Mouse (Mus musculus): ENCODE measurements at regions not wholly inside any gene's neighbourhood (a gene's known extent, or its start where the extent isn't known, plus 50 kb on each side); places are given as distances from the start of the nearest gene placed in this dataset.

DNA sequence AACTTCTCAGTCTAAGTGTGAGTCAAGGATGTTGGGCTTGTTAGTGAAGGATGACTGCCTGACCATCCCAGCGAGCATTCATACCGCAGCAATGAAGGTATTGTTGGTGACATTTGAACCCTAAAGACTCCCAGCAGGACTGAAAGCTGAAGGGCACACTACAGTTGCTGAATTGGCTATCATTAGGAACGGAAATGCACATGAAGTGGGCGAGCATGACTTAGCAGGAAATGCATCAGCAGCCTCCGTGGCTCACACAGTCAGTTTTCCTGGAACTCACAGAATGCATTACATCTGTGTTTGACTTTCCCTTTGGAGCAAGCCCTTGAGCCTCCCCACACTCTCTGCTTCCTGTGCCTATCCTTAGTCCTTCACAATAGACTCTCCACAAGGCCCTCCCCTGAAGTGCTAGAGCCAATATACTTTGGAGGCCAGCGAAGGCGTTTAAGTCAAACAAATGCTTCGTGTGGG is 63.9 kb downstream of the Tmco5 start:
- no peak overlapping the region for H3K4me3 ChIP-seq
- WGBS: 64% methylated on average over 8 of the region's 8 CpGs
- no peak for DNase-seq (ENCODE audit: low spot score)
- peaks cover 4% of the 10 kb centered on the region; the same call in 1 of the 2 replicates for H3K4me1 ChIP-seq
- no peaks in the 10 kb centered on the region for H3K9me3 ChIP-seq (replicated peaks)
- no peaks in the 10 kb centered on the region for H3K27me3 ChIP-seq (ENCODE audit: low read depth, poor library complexity, severe bottlenecking)
- no peak overlapping the region for H3K27ac ChIP-seq (replicated peaks)
- H3K36me3 ChIP-seq: no peaks in the 10 kb centered on the region

DNA sequence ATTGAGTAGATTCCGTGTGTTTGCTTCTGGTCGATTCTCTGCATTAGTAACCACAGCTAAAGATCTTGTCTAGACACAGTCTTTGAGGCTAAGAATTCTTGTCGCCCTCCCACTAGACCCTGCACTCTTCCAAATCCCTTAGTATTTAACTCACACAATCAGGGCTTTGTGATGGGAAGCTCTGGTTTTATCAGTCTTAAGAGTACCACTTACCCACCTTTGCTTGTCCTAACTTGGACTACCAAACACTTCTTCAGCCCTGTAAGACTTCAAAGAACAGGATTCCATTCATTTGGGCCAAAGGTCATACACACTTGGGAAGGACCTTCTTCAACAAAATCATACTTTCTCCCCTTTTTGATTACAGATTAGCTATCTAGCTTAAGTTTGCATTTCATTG is 70.0 kb downstream of the Tmco5 start:
- Histone ChIP-seq H3K9me3 (replicated peaks) (no peaks in the 10 kb centered on the region), H3K27ac (replicated peaks) (no peak overlapping the region), H3K4me1 (no peaks in the 10 kb centered on the region), H3K36me3 (no peaks in the 10 kb centered on the region), H3K27me3 (ENCODE audit: low read depth, poor library complexity, severe bottlenecking) (no peaks in the 10 kb centered on the region), H3K4me3 (no peak overlapping the region)
- WGBS: 56% methylated on average over 3 of the region's 3 CpGs
- DNase-seq (ENCODE audit: low spot score): no peak

DNA sequence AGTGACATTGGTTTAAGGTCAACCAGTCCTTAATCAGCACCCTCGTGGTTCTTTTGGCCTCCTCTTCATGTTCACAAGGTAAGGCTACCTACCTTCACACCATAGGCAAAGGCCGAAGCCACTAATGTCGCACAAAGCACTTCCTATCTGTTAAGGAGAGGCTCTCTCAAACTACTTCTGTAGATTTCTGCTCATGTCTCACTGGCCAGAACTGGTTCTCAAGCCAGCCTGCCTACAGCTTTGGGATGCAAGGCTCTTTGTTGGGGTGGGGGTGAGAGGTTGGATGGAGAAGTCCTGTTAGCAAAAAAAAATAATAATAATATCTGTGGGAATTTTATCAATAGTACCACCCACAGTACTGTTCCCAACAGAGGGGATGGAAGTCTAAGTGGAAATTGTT is 71.2 kb downstream of the Tmco5 start:
- H3K27me3 ChIP-seq (ENCODE audit: low read depth, poor library complexity, severe bottlenecking): no peaks in the 10 kb centered on the region
- no peaks in the 10 kb centered on the region for H3K9me3 ChIP-seq (replicated peaks)
- no peaks in the 10 kb centered on the region for H3K36me3 ChIP-seq
- no peak overlapping the region for H3K4me3 ChIP-seq
- no peaks in the 10 kb centered on the region for H3K4me1 ChIP-seq
- no peak for DNase-seq (ENCODE audit: low spot score)
- H3K27ac ChIP-seq (replicated peaks): no peak overlapping the region
- WGBS: 92% methylated on average over 3 of the region's 3 CpGs

DNA sequence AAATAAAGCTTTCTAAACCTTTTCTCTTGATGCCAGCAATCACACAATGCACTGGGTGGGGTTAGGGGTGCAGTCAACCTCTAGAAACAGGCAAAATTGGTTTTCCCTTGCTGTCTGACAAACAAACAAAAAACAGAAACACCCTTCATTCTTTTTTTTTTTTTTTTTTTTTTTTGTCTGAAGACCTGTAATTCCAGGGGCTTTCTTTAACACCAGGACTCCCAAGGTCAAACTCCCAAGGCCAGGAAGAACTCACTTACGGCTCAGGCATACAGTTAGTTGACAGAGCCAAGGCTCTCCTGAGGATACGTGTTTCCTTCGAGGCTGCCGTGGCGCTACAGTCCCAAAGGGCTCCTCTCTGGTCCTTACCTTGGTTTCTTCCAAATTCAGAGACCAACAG is 71.7 kb downstream of the Tmco5 start:
- Histone ChIP-seq H3K36me3 (no peaks in the 10 kb centered on the region), H3K4me3 (no peak overlapping the region), H3K27me3 (ENCODE audit: low read depth, poor library complexity, severe bottlenecking) (no peaks in the 10 kb centered on the region), H3K9me3 (replicated peaks) (no peaks in the 10 kb centered on the region), H3K4me1 (no peaks in the 10 kb centered on the region), H3K27ac (replicated peaks) (no peak overlapping the region)
- no peak for DNase-seq (ENCODE audit: low spot score)
- WGBS: 91% methylated on average over 5 of the region's 5 CpGs

DNA sequence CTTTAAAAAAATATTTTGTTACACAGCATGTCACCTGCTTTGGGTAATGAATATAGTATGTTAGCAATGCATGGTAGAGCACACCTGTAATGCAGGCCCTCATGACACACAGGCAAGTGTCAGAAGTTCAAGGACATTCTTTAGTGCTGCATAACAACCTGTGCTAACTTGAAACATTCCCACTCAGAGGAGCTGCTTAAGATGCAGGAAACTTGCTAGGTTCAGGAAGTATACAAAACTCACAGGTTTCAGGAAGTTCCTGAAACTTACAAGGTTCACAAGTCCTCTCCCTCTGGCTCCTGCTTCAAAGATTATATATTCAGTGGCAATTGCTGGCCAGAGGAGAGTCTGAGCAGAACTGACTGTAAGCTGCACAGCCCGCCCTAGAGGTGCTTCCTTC is 73.0 kb downstream of the Tmco5 start:
- Histone ChIP-seq H3K27me3 (ENCODE audit: low read depth, poor library complexity, severe bottlenecking) (no peaks in the 10 kb centered on the region), H3K9me3 (replicated peaks) (no peaks in the 10 kb centered on the region), H3K27ac (replicated peaks) (no peak overlapping the region), H3K4me3 (no peak overlapping the region), H3K36me3 (no peaks in the 10 kb centered on the region), H3K4me1 (no peaks in the 10 kb centered on the region)
- WGBS: 92% methylated on average over 1 of the region's 1 CpGs
- no peak for DNase-seq (ENCODE audit: low spot score)

DNA sequence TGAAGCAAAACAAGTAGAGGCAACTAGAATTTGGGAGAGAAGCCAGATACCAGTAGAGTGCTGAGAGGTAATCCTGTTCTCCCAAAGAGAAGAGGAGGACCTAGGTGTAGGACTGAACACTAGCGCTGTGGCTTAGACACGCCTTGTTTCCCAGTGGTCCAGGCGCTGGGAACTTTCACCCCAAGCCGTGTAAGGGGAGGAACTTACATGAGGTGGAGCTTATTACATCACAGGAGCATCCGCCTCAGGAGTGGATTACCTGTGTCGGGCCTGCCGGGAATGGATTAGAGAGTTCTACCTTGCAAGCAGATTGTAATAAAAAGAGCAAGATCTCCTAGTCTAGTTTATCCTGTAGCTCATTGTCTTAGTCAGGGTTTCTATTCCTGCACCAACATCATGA is 75.8 kb downstream of the Tmco5 start:
- H3K4me3 ChIP-seq: no peak overlapping the region
- no peak for DNase-seq (ENCODE audit: low spot score)
- no peaks in the 10 kb centered on the region for H3K36me3 ChIP-seq
- no peaks in the 10 kb centered on the region for H3K9me3 ChIP-seq (replicated peaks)
- no peak overlapping the region for H3K27ac ChIP-seq (replicated peaks)
- WGBS: 89% methylated on average over 7 of the region's 7 CpGs
- H3K4me1 ChIP-seq: no peaks in the 10 kb centered on the region
- no peaks in the 10 kb centered on the region for H3K27me3 ChIP-seq (ENCODE audit: low read depth, poor library complexity, severe bottlenecking)

DNA sequence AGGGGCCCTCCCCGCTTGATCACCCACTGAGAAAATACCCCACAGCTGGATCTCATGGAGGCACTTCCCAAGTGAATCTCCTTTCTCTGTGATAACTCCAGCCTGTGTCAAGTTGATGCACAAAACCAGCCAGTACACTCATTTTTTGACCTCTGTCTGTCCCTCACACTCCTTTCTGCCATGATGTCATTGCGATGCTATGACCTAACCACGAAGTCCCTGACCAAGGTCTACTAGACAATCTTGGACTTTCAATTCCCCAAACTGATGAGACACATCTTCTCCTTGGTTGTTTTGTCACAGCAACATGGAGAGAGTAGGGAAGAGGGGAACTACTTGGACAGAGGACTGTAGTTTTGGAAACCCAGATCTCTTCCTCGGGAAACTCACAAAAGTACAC is 76.4 kb downstream of the Tmco5 start:
- H3K27ac ChIP-seq (replicated peaks): no peak overlapping the region

DNA sequence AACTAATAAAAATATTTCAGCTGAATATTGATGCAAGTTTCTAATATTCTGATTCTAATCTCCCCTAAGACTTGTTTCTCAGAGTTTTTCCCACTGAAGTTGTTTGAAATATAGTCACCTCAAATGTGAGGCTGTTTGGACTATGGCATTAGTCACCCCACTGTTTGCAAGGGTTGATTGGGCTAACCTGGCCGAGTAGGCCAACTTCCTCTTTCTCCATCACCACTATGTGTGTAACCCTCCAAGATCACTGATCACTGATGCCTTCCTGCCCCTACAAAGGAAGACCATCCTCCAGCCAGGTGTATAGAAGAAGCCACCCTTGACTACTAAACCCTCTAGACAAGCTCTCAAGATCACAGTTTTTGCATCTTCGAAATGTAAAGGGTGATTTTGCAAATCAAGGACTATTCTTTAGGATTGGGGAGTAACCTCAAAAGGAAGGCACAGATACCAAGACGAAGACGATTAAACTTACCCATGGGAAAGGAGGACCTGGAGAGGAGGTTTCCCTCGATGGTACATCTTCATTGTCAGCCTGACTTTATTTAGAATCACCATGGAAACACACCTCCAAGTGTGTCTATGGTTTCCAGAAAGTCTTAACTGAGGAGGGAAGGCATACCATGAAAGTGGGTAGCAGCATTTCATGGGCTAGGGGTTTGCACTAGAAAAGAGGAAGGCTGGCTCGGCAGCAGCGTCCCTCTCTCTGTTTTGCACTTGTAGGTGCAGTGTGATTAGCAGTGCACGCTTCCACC is 84.8 kb downstream of the Tmco5 start:
- 83% methylated on average over 8 of the region's 8 CpGs for WGBS
- no peaks in the 10 kb centered on the region for H3K36me3 ChIP-seq
- peaks cover 26% of the 10 kb centered on the region; the same call in 1 of the 2 replicates for H3K27me3 ChIP-seq (ENCODE audit: low read depth, poor library complexity, severe bottlenecking)
- no peak for DNase-seq (ENCODE audit: low spot score)
- no peak overlapping the region for H3K27ac ChIP-seq (replicated peaks)
- no peaks in the 10 kb centered on the region for H3K9me3 ChIP-seq (replicated peaks)
- H3K4me3 ChIP-seq: no peak overlapping the region
- H3K4me1 ChIP-seq: no peaks in the 10 kb centered on the region

More for the DNA sequence above, 76.4 kb downstream of the Tmco5 start:
- H3K36me3 ChIP-seq: no peaks in the 10 kb centered on the region
- no peak overlapping the region for H3K4me3 ChIP-seq
- no peaks in the 10 kb centered on the region for H3K27me3 ChIP-seq (ENCODE audit: low read depth, poor library complexity, severe bottlenecking)
- H3K4me1 ChIP-seq: no peaks in the 10 kb centered on the region
- no peaks in the 10 kb centered on the region for H3K9me3 ChIP-seq (replicated peaks)
- no peak for DNase-seq (ENCODE audit: low spot score)
- 90% methylated on average over 4 of the region's 4 CpGs for WGBS

DNA sequence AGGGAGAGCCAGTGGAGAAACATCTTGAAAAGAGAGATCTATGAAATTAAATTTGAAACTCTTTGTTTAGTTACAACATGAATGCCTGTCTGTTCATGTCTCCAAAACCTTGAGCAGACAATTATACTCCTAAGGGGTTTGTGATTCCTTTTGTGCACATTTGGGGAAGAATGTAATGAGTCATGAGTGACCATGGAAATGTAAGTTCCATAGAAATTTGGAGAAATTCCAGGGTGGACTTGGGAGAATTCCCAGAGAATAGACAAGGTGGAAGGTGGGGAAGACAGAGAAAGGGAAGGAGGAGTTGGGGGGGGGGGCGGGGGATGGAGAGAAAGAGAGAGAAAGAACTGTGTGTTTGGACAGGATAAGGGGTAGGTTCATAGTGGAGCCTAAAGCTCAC is 87.8 kb downstream of the Tmco5 start:
- no peak overlapping the region for H3K4me3 ChIP-seq
- H3K4me1 ChIP-seq: peaks cover 5% of the 10 kb centered on the region
- H3K36me3 ChIP-seq: no peaks in the 10 kb centered on the region
- WGBS: 80% methylated on average over 1 of the region's 1 CpGs
- H3K27ac ChIP-seq (replicated peaks): no peak overlapping the region
- H3K9me3 ChIP-seq (replicated peaks): no peaks in the 10 kb centered on the region
- no peak for DNase-seq (ENCODE audit: low spot score)
- H3K27me3 ChIP-seq (ENCODE audit: low read depth, poor library complexity, severe bottlenecking): peaks cover 53% of the 10 kb centered on the region

DNA sequence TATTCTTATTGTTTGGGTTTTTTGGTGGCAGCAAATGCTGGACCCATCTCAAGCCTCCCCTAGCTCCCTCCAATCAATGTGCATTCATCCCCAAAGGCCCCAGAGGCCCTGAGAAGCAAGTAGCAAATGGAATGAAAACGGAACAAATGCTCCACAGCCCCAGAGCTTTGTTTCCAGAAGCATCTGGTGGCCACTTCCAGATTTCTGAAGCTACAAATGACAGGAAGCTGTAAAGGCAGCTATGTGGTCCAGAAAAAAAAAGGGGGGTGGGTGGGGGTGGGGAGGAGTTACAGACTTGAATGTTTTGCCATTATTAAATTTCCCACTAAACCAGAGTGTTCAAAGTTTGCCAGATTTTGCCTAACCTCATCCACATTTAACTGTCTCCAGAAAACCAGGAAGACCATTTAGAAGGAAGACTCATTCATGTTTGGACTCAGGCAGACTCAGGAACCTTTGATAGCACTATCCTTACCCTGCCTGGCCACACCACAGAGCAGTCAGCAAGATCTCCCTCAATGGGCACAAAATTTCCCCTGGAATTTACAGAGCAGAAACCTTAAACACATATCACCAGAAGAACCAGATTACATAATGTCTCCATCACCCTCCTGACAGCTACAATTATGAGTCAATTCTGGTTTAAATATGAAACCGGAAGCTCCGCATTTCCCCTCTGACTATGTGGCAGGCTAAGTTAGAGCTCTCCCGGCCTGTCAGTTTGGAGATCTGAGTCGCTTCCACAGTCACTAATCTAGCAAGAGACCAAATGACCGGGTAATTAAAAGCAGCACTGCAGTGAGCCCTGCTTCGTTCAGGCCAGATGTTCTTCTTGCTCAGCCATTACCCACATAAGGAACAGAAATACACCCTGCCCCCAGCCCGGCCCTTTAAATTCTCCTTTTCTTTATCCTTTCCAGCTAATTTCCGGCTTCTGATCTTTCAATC is 93.4 kb downstream of the Tmco5 start:
- WGBS: 6% methylated on average over 9 of the region's 9 CpGs
- Histone ChIP-seq H3K36me3 (no peaks in the 10 kb centered on the region), H3K27ac (replicated peaks) (peak overlapping the region; percentile 76), H3K4me3 (peak overlapping the region; percentile 40), H3K9me3 (replicated peaks) (no peaks in the 10 kb centered on the region), H3K4me1 (peaks cover 62% of the 10 kb centered on the region), H3K27me3 (ENCODE audit: low read depth, poor library complexity, severe bottlenecking) (peaks cover 39% of the 10 kb centered on the region)
- peak; percentile 54 for DNase-seq (ENCODE audit: low spot score)

DNA sequence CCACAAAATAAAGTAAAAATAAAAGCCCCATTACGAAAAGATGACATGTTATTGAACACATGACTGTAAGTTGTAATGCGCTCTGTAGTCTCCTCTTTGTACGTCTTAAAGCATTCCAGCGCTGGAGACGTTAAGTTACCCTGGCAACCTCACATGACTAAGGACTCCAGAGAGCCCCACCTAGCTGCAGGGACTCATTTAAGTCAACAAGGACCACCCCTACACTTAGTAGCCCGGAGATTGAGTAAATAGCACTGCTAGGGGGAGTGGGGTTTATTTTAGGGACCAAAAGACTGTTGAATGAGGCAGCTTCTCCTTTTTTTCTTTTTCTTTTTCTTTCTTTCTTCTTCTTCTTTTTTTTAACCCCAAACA is 94.1 kb downstream of the Tmco5 start:
- peak; percentile 69 for DNase-seq (ENCODE audit: low spot score)
- peak overlapping the region; percentile 76 for H3K27ac ChIP-seq (replicated peaks)
- H3K4me3 ChIP-seq: peak overlapping the region; percentile 40
- no peaks in the 10 kb centered on the region for H3K36me3 ChIP-seq
- H3K9me3 ChIP-seq (replicated peaks): no peaks in the 10 kb centered on the region
- peaks cover 38% of the 10 kb centered on the region for H3K27me3 ChIP-seq (ENCODE audit: low read depth, poor library complexity, severe bottlenecking)
- WGBS: under 1% methylated on average over 6 of the region's 6 CpGs
- H3K4me1 ChIP-seq: peaks cover 68% of the 10 kb centered on the region

DNA sequence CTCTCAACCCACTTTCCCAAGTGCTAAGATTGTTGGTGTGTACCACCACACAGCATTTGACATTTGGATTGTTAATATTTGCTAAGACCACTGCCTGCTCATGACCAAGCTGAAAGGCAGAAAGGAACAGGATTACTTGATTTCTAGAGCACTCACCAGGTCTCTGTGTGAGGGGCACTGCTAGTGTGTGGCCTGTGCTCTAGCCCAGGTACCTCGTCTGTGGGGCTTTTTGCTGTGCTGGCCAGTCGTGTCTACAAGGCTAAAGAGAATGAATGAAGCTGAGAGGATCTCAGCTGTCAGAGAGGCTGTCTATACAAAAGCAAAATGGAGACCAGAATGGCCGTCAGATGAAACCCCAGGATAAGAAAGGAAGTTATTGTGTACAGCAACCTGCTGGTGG is 95.0 kb downstream of the Tmco5 start:
- Histone ChIP-seq H3K27ac (replicated peaks) (peak overlapping the region; percentile 76), H3K4me3 (no peak overlapping the region), H3K9me3 (replicated peaks) (no peaks in the 10 kb centered on the region), H3K4me1 (peaks cover 76% of the 10 kb centered on the region), H3K36me3 (no peaks in the 10 kb centered on the region), H3K27me3 (ENCODE audit: low read depth, poor library complexity, severe bottlenecking) (peaks cover 33% of the 10 kb centered on the region)
- WGBS: 18% methylated on average over 3 of the region's 3 CpGs
- peak; percentile 18 for DNase-seq (ENCODE audit: low spot score)

DNA sequence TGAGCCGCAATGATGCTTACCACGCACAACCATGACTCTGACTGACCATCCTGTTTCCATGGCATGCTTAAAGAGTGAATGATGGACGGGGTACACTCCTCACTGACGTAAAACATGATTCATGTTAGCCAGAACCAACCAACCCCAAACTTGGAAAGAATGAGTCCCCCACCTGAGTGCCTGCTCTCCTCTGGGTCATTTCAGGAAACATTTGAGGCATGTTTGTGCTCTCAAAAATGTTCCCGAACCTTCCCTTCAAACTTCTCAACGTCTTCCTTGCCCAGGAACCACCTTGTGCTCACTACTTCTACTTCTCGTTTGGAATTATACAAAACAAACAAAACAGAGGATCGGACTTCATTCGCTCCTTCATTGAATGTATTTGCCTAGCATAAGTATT is 95.7 kb downstream of the Tmco5 start:
- Histone ChIP-seq H3K27me3 (ENCODE audit: low read depth, poor library complexity, severe bottlenecking) (peaks cover 26% of the 10 kb centered on the region), H3K4me1 (peaks cover 83% of the 10 kb centered on the region), H3K27ac (replicated peaks) (peak overlapping the region; percentile 97), H3K36me3 (no peaks in the 10 kb centered on the region), H3K9me3 (replicated peaks) (no peaks in the 10 kb centered on the region), H3K4me3 (peak overlapping the region; percentile 55; the same call in 1 of the 2 replicates)
- no peak for DNase-seq (ENCODE audit: low spot score)
- whole genome bisulfite sequencing: 62% methylated on average over 9 of the region's 9 CpGs
